Comparison of ENCODE assay signal across 22 mouse cellular contexts in genomic region chr2:105219664-105220063, GRCm38 (mm10). TPM values are rescaled to one million over a fixed set of nuclear protein-coding genes. Genes with fewer than 3 reads are reported as not detected.
"Had no signal": no experiment of that assay in that cellular context is flagged by ENCODE, and none has a peak within 500 bp of the region (broad histone marks: within the 10 kb centered on the region; RNA-seq: fewer than 3 reads in every experiment).

No protein-coding gene starts in this region.

- H3K4me2 ChIP-seq: liver, embryonic 13.5 days; liver, embryonic 15.5 days; lung, embryonic 15.5 days; midbrain, embryonic 13.5 days; midbrain, embryonic 15.5 days; neural tube, embryonic 12.5 days had no signal

- H3K4me1 ChIP-seq: liver, embryonic 15.5 days had no signal

- ATAC-seq: liver, postnatal 0 days; lung, postnatal 0 days; midbrain, embryonic 13.5 days; midbrain, embryonic 15.5 days had no signal

- H3K36me3 ChIP-seq: liver, embryonic 13.5 days; liver, embryonic 15.5 days; lung, embryonic 15.5 days; midbrain, embryonic 10.5 days; midbrain, embryonic 13.5 days; midbrain, embryonic 15.5 days; neural tube, embryonic 12.5 days had no signal

- H3K27me3 ChIP-seq: lung, embryonic 15.5 days had no signal

- H3K9me3 ChIP-seq: liver, embryonic 13.5 days; liver, embryonic 15.5 days; lung, embryonic 15.5 days; midbrain, embryonic 10.5 days; midbrain, embryonic 13.5 days; midbrain, embryonic 15.5 days; neural tube, embryonic 12.5 days had no signal

- DNase-seq: liver, embryonic 13.5 days; liver, postnatal 0 days; lung, adult 2 months; lung, postnatal 14 days; lung, postnatal 4 days; right cerebral cortex, postnatal 25 days; right cerebral cortex, postnatal 4 days; spleen, adult 18-20 months; thymus, adult 18-20 months; thymus, postnatal 14 days; thymus, postnatal 36 days had no signal

- H3K4me3 ChIP-seq: liver, embryonic 13.5 days; liver, embryonic 15.5 days; lung, embryonic 15.5 days; midbrain, embryonic 10.5 days; midbrain, embryonic 13.5 days; midbrain, embryonic 15.5 days; neural tube, embryonic 12.5 days had no signal

- H3K9ac ChIP-seq: liver, embryonic 13.5 days; liver, embryonic 15.5 days; liver, postnatal 0 days; lung, embryonic 15.5 days; midbrain, embryonic 13.5 days; midbrain, embryonic 15.5 days; neural tube, embryonic 12.5 days had no signal

- H3K27ac ChIP-seq: liver, embryonic 13.5 days; liver, embryonic 15.5 days; lung, embryonic 15.5 days; midbrain, embryonic 10.5 days; midbrain, embryonic 13.5 days; midbrain, embryonic 15.5 days; neural tube, embryonic 12.5 days had no signal

RNA-seq across cellular contexts. Expression of gene Them7, which starts 4.5 kb away (rescaled TPM):
- total RNA-seq: midbrain, postnatal 0 days; monocyte, adult 5-6 weeks; neutrophil, adult 5-6 weeks had no signal
- polyA plus RNA-seq: lung, adult 2 months; lung, postnatal 0 days; midbrain, embryonic 13.5 days; midbrain, embryonic 15.5 days; midbrain, postnatal 0 days; small intestine, adult 2 months had no signal
